Mouse (Mus musculus): ENCODE measurements around the gene Gm6408.
"Not testable (repeated sequence)": the region's sequence is repeated elsewhere in the genome, so short reads cannot be mapped to it uniquely, and the experiment has no call there.

Gene Gm6408

GRCm38 (mm10) chr5:146481665-146482064 lies at the start of gene Gm6408:
Gene Gm6408, plus strand, starts transcription at chr5:146481965.
- DNase-seq (ENCODE audit: low spot score in 2 of 2), result not testable (repeated sequence)

- DNase-seq (ENCODE audit: low spot score in 2 of 2), result no peak
Observed at GRCm38 (mm10) chr5:146432476-146432875, 49.3 kb upstream of the Gm6408 start.

GRCm38 (mm10) chr5:146435316-146435715 lies 46.4 kb upstream of the Gm6408 start:
- DNase-seq (ENCODE audit: low spot score in 2 of 2), result no peak

- DNase-seq (ENCODE audit: low spot score in 2 of 2), result no peak
Observed at GRCm38 (mm10) chr5:146436796-146437195, 45.0 kb upstream of the Gm6408 start.

- DNase-seq (ENCODE audit: low spot score in 2 of 2), result no peak
Observed at GRCm38 (mm10) chr5:146439152-146439781, 42.5 kb upstream of the Gm6408 start.

GRCm38 (mm10) chr5:146440273-146440672 lies 41.5 kb upstream of the Gm6408 start:
- DNase-seq (ENCODE audit: low spot score in 2 of 2), result no peak

- no peak for DNase-seq (ENCODE audit: low spot score in 2 of 2)
Observed at GRCm38 (mm10) chr5:146442767-146443166, 39.0 kb upstream of the Gm6408 start.

- DNase-seq (ENCODE audit: low spot score in 2 of 2), result no peak
Observed at GRCm38 (mm10) chr5:146446633-146447032, 35.1 kb upstream of the Gm6408 start.

GRCm38 (mm10) chr5:146451592-146452254 lies 30.0 kb upstream of the Gm6408 start:
- no peak for DNase-seq (ENCODE audit: low spot score in 2 of 2)

- no peak for DNase-seq (ENCODE audit: low spot score in 2 of 2)
Observed at GRCm38 (mm10) chr5:146453556-146453955, 28.2 kb upstream of the Gm6408 start.

GRCm38 (mm10) chr5:146461612-146462011 lies 20.2 kb upstream of the Gm6408 start:
- no peak for DNase-seq (ENCODE audit: low spot score in 2 of 2)

GRCm38 (mm10) chr5:146466663-146467062 lies 15.1 kb upstream of the Gm6408 start:
- DNase-seq (ENCODE audit: low spot score in 2 of 2), result no peak

- no peak for DNase-seq (ENCODE audit: low spot score in 2 of 2)
Observed at GRCm38 (mm10) chr5:146468311-146468710, 13.5 kb upstream of the Gm6408 start.

GRCm38 (mm10) chr5:146470821-146471220 lies 10.9 kb upstream of the Gm6408 start:
- DNase-seq (ENCODE audit: low spot score in 2 of 2), result no peak

GRCm38 (mm10) chr5:146471311-146471710 lies 10.5 kb upstream of the Gm6408 start:
- no peak for DNase-seq (ENCODE audit: low spot score in 2 of 2)

- no peak for DNase-seq (ENCODE audit: low spot score in 2 of 2)
Observed at GRCm38 (mm10) chr5:146471821-146472220, 9.9 kb upstream of the Gm6408 start.

- peak in 1 of 2 experiments; percentile 53 for DNase-seq (ENCODE audit: low spot score in 2 of 2)
Observed at GRCm38 (mm10) chr5:146479564-146479963, 2.2 kb upstream of the Gm6408 start.

GRCm38 (mm10) chr5:146488959-146489358 lies 7.2 kb downstream of the Gm6408 start:
- peak in 1 of 2 experiments; percentile 46 for DNase-seq (ENCODE audit: low spot score in 2 of 2)

- not testable (repeated sequence) for DNase-seq (ENCODE audit: low spot score in 2 of 2)
Observed at GRCm38 (mm10) chr5:146491063-146491462, 9.3 kb downstream of the Gm6408 start, which contains the start of gene Gm6370. Gene Gm6370, plus strand, starts transcription at chr5:146491363.

GRCm38 (mm10) chr5:146502099-146502498 lies 20.3 kb downstream of the Gm6408 start, which contains the start of gene 4930449I24Rik:
Gene 4930449I24Rik, plus strand, starts transcription at chr5:146502399.
- not testable (repeated sequence) for DNase-seq (ENCODE audit: low spot score in 2 of 2)

GRCm38 (mm10) chr5:146513823-146514222 lies 32.1 kb downstream of the Gm6408 start, which contains the start of gene Gm3402:
Gene Gm3402, plus strand, starts transcription at chr5:146514123.
- DNase-seq (ENCODE audit: low spot score in 2 of 2), result not testable (repeated sequence)

GRCm38 (mm10) chr5:146525501-146525900 lies 43.7 kb downstream of the Gm6408 start, which contains the start of gene Gm3404:
Gene Gm3404, plus strand, starts transcription at chr5:146525801.
- not testable (repeated sequence) for DNase-seq (ENCODE audit: low spot score in 2 of 2)

Measured in frontal cortex, postnatal 14 days (tissue).